In the genomic region with DNA sequence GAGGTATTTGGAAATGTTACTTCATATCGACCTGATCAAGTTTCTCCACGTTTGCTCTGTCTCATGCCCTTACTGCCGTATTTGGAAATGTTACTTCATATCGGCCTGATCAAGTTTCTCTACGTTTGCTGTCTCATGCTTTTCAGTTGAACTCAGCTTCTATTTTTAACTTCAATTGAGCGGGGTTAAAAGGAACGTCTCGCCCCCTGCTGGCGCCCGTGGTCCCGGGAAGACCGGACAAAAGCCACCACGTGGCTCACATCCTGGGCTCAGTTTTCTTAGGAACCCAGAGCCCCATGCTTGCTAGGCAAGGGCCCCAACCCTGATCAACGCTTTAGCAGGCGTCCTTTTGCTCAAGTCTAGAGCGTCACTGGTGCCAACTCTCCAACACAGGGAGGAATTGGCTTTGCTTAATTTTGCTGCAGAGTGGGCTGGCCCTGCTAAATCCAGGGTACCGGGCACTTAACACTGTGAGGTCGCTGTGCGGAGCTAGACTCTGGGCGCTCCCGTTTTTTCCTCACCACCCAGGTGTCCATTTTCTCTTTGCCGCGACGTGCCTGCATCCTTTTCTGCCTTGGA, we compare ENCODE assay signal across 8 mouse cellular contexts. TPM values are rescaled to one million over a fixed set of nuclear protein-coding genes. Genes with fewer than 3 reads are reported as not detected.
DNase-seq lines count a peak whose midpoint lies in the region; ATAC-seq lines count a peak whose summit lies in the region.

No protein-coding gene starts in this region.

- ATAC-seq in CD4-positive, CD25-positive, alpha-beta regulatory T cell, adult 4 months = peak; percentile 70
- ATAC-seq in heart, embryonic 14.5 days (ENCODE audit: insufficient number of reproducible peaks, insufficient read depth, low FRiP score, low read depth) = peak; percentile 77
- peak; percentile 76 for ATAC-seq in liver, embryonic 13.5 days (ENCODE audit: low read depth)
- peak; percentile 82 for ATAC-seq in stomach, embryonic 16.5 days (ENCODE audit: insufficient read depth, low FRiP score)

- no peaks in the 10 kb centered on the region for H3K27me3 ChIP-seq in heart, embryonic 14.5 days (ENCODE audit: control insufficient read depth, insufficient read depth, low read length)
- no peaks in the 10 kb centered on the region for H3K27me3 ChIP-seq in liver, embryonic 13.5 days
- H3K27me3 ChIP-seq in stomach, embryonic 16.5 days (ENCODE audit: control insufficient read depth, insufficient read depth, low read length) = no peaks in the 10 kb centered on the region

- H3K4me3 ChIP-seq in heart, embryonic 14.5 days (ENCODE audit: control insufficient read depth in 1 of 2, insufficient read depth in 1 of 2, low read depth in 1 of 2, low read length in 2 of 2) = peak overlapping the region; percentile 50 to 65
- peak overlapping the region; percentile 66 for H3K4me3 ChIP-seq in liver, embryonic 13.5 days (replicated peaks)
- peak overlapping the region; percentile 67 for H3K4me3 ChIP-seq in stomach, embryonic 16.5 days (replicated peaks; ENCODE audit: low read length)

- under 1% methylated on average over 24 of the region's 24 CpGs for WGBS in heart, embryonic 14.5 days
- under 1% methylated on average over 24 of the region's 24 CpGs for WGBS in liver, embryonic 13.5 days (ENCODE audit: insufficient replicate concordance)
- under 1% methylated on average over 24 of the region's 24 CpGs for WGBS in stomach, embryonic 16.5 days

- peak overlapping the region; percentile 88 for H3K4me2 ChIP-seq in heart, embryonic 14.5 days (ENCODE audit: low read length)
- H3K4me2 ChIP-seq in liver, embryonic 13.5 days = peak overlapping the region; percentile 94
- peak overlapping the region; percentile 97 for H3K4me2 ChIP-seq in stomach, embryonic 16.5 days (ENCODE audit: low read depth, low read length)

- peak overlapping the region; percentile 95 to 99 for H3K27ac ChIP-seq in heart, embryonic 14.5 days (replicated peaks in 1 of 2; ENCODE audit: control insufficient read depth in 1 of 2, insufficient read depth in 1 of 2, low read depth in 2 of 2, low read length in 2 of 2)
- H3K27ac ChIP-seq in liver, embryonic 13.5 days = peak overlapping the region; percentile 91
- peak overlapping the region; percentile 99 for H3K27ac ChIP-seq in stomach, embryonic 16.5 days (ENCODE audit: low read length)

- H3K4me1 ChIP-seq in heart, embryonic 14.5 days (ENCODE audit: control insufficient read depth in 2 of 2, insufficient read depth in 2 of 2, low read length in 2 of 2) = peaks cover 2 to 6% of the 10 kb centered on the region in 2 experiments; a peak in 2 of 4 replicates
- H3K4me1 ChIP-seq in liver, embryonic 13.5 days (replicated peaks) = peaks cover 10% of the 10 kb centered on the region
- no peaks in the 10 kb centered on the region for H3K4me1 ChIP-seq in stomach, embryonic 16.5 days (ENCODE audit: control insufficient read depth, insufficient read depth, low read length)

- H3K9ac ChIP-seq in heart, embryonic 14.5 days (ENCODE audit: low read length) = peak overlapping the region; percentile 82
- peak overlapping the region; percentile 79 for H3K9ac ChIP-seq in liver, embryonic 13.5 days
- peak overlapping the region; percentile 85 for H3K9ac ChIP-seq in stomach, embryonic 16.5 days (ENCODE audit: low read length)

- H3K9me3 ChIP-seq in heart, embryonic 14.5 days (ENCODE audit: control insufficient read depth, low read length) = no peaks in the 10 kb centered on the region
- no peaks in the 10 kb centered on the region for H3K9me3 ChIP-seq in liver, embryonic 13.5 days (replicated peaks)
- no peaks in the 10 kb centered on the region for H3K9me3 ChIP-seq in stomach, embryonic 16.5 days (replicated peaks; ENCODE audit: control insufficient read depth, low read length)

- DNase-seq in c-Kit-negative CD71-positive TER-119-positive erythroid progenitor cells, embryonic 14.5 days (ENCODE audit: low read depth, low spot score) = peak; percentile 79
- DNase-seq in fibroblast of lung, adult 2 months (ENCODE audit: low read depth) = peak; percentile 80
- peak; percentile 93 for DNase-seq in kidney, postnatal 14 days
- DNase-seq in liver, embryonic 13.5 days = peak; percentile 84
- peak; percentile 89 for DNase-seq in neural tube, embryonic 10.5 days (ENCODE audit: extremely low spot score, low spot score)

- no peaks in the 10 kb centered on the region for H3K36me3 ChIP-seq in heart, embryonic 14.5 days (ENCODE audit: control insufficient read depth, insufficient read depth, low read length)
- no peaks in the 10 kb centered on the region for H3K36me3 ChIP-seq in liver, embryonic 13.5 days
- H3K36me3 ChIP-seq in stomach, embryonic 16.5 days (ENCODE audit: control insufficient read depth, insufficient read depth, low read length) = no peaks in the 10 kb centered on the region

RNA-seq across cellular contexts. Expression of gene Wee1, which starts 42.3 kb away (rescaled TPM):
- polyA plus RNA-seq in CD4-positive, CD25-positive, alpha-beta regulatory T cell, adult 4 months (2017; shearing (Covaris generic)) = 1 to 10 TPM in 1 of 2 experiments, under 1 TPM in 1; 0.96 to 1.8 TPM
- 29.8 and 30.2 TPM in 2 replicates for polyA plus RNA-seq in heart, embryonic 14.5 days (2014; fragmentation: Nextera tagmentation; extraction: Ambion mirVana)
- polyA plus RNA-seq in liver, embryonic 13.5 days (2015; fragmentation: Nextera tagmentation; extraction: Ambion mirVana) = 10.2 and 12.2 TPM in 2 replicates
- 17.9 and 18.9 TPM in 2 replicates for polyA plus RNA-seq in stomach, embryonic 16.5 days (2015; fragmentation: Nextera tagmentation; extraction: Ambion mirVana)

RNA-seq across cellular contexts. Expression of gene Swap70, which starts 57.3 kb away (rescaled TPM):
- 10 to 100 TPM; 55.9 to 89.2 TPM for polyA plus RNA-seq in CD4-positive, CD25-positive, alpha-beta regulatory T cell, adult 4 months (2017; shearing (Covaris generic))
- 17.8 and 19.0 TPM in 2 replicates for polyA plus RNA-seq in heart, embryonic 14.5 days (2014; fragmentation: Nextera tagmentation; extraction: Ambion mirVana)
- 10.2 and 12.9 TPM in 2 replicates for polyA plus RNA-seq in liver, embryonic 13.5 days (2015; fragmentation: Nextera tagmentation; extraction: Ambion mirVana)
- polyA plus RNA-seq in stomach, embryonic 16.5 days (2015; fragmentation: Nextera tagmentation; extraction: Ambion mirVana) = 23.2 and 25.8 TPM in 2 replicates

Comparison
In these comparisons a context has a peak if more than half of its experiments do, and no peak if none do; other contexts are left out.
1. Peak in every context shown above with its lines: DNase-seq, ATAC-seq, H3K4me3 ChIP-seq and H3K27ac ChIP-seq.